Mouse (Mus musculus): ENCODE measurements around the gene Homer2.

Homer2 gene

DNA sequence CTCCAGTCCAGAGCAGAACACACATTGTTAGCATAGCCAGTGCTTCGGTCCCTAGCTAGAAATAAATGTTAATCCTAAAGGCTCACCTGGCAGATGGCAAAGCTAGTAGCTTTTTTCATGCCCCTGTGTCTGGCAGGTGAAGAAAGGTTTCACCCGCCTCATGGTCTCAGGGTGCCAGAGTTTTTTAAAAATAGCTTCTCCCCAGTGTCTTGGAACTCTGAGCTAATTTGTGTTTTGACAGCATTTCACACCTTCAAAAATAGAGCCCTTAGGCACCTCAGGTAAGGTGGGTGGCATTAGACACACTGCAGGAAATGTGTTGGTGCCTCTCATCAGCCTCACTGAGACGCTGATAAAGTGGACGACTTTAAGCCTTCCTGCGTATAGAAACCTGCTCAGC is 112.3 kb downstream of the Homer2 start:
- no peak for DNase-seq (ENCODE audit: low read depth in 2 of 2, low spot score in 2 of 2)

DNA sequence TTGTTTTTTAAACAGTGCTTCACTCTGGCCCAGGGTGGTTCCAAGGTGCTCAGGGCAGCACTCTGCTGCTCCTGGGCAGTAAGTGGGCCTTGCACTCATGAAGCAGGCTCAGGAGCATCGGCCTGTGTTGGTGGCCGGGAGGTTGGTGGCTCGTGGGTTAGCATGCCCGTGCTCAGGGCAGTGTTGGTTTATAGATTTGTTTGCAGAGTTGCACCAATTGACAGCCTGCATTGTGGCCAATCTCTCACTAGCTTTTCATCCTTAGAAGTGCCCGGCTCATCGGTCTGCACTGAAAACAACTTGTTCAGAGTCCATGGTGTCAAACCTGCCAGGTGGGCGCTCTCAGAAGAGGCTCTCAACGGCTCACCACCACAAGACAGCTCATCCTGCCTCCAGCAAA is 113.9 kb downstream of the Homer2 start:
- DNase-seq (ENCODE audit: low read depth in 2 of 2, low spot score in 2 of 2), result no peak

GRCm38 (mm10) chr7:81592686-81593085 is 114.6 kb downstream of the Homer2 start:
- DNase-seq (ENCODE audit: low read depth in 2 of 2, low spot score in 2 of 2), result no peak

DNA sequence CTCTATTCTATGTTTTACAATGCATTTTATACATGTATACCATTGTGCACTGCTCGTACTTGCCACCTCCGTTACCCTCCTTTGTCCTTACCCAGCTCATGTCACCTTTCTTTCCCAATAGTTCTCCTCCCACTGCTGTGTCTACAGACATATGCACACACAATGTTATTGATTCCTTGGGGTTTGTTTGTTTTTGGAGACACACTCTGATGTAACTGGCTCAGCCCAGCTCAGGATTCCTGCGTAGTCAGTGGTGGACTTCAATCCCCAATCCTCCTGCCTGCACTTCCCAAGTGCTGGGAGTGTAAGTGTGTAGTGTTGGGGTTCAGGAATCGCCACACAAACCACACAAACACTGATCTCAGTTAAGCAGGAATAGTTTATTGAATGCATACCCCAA is 120.1 kb downstream of the Homer2 start:
- DNase-seq (ENCODE audit: low read depth in 2 of 2, low spot score in 2 of 2), result no peak

DNA sequence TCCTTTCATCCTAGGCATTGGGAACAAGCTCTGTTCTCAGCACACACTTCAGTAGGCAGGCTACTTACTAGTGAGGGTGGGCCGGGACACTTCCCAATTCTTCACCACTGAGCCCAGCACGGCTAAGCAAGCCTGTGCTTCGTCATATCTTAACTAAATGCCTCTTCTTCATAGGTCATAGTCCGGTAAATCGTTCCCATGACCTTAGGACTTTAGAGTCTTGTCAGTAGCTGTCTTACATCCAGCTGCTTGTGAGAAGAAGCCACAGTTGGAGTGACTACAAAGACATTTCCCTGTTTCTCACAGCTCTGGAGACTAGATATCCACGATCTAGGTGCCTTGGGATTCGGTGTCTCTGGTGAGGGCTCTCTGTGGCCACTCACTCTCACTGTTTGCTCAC is 122.0 kb downstream of the Homer2 start:
- DNase-seq (ENCODE audit: low read depth in 2 of 2, low spot score in 2 of 2), result no peak

GRCm38 (mm10) chr7:81583512-81583911 is 123.8 kb downstream of the Homer2 start:
- DNase-seq (ENCODE audit: low read depth in 2 of 2, low spot score in 2 of 2), result no peak

GRCm38 (mm10) chr7:81579312-81579711 is 128.0 kb downstream of the Homer2 start:
- no peak for DNase-seq (ENCODE audit: low read depth in 2 of 2, low spot score in 2 of 2)

GRCm38 (mm10) chr7:81578413-81578812 is 128.9 kb downstream of the Homer2 start:
- DNase-seq (ENCODE audit: low read depth in 2 of 2, low spot score in 2 of 2), result no peak

GRCm38 (mm10) chr7:81577872-81578271 is 129.5 kb downstream of the Homer2 start:
- no peak for DNase-seq (ENCODE audit: low read depth in 2 of 2, low spot score in 2 of 2)

DNA sequence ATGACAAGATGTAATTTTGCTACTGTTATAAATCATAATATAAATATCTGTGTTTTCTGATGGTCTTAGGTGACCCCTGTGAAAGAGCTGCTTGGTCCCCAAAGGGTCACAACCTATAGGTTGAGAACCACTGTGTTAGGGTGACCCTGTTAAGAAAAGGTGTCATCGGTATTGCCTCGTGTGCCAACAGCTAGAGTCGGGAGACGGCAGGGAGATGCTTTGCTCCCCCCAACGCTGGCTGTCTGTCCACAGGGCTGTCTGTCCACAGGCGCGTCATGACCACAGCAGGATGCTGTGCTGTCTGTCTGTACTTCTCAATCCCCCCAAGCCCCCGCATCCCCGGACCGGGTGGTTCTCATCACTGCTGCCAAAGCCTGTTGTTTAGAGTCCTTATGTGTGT is 131.7 kb downstream of the Homer2 start:
- no peak for DNase-seq (ENCODE audit: low read depth in 2 of 2, low spot score in 2 of 2)

- no peak for DNase-seq (ENCODE audit: low read depth in 2 of 2, low spot score in 2 of 2)
Observed at GRCm38 (mm10) chr7:81573821-81574220, 133.5 kb downstream of the Homer2 start.

DNA sequence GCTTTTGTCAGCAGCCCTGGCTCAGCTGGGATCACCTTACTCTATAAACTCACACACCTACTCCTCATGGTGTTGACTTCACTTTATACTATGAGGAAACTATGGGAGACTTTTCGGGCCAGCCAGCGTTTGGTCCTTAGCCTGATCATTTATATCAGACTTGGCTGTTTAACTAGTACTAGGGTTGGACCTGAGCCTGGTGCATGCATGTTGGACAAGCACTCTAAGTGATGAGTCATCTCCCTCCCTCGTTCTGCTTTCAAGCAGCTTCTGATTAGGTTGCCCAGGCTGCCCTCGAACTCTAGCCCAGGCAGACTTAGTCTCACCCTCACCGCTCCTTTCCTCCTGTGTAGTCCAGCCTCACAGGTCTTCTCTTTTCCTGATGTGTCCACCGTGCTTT is 133.9 kb downstream of the Homer2 start:
- no peak for DNase-seq (ENCODE audit: low read depth in 2 of 2, low spot score in 2 of 2)

GRCm38 (mm10) chr7:81572610-81573268 is 134.6 kb downstream of the Homer2 start:
- DNase-seq (ENCODE audit: low read depth in 2 of 2, low spot score in 2 of 2), result no peak

GRCm38 (mm10) chr7:81571941-81572441 is 135.3 kb downstream of the Homer2 start:
- DNase-seq (ENCODE audit: low read depth in 2 of 2, low spot score in 2 of 2), result no peak

- peak; percentile 82 to 90 for DNase-seq (ENCODE audit: low read depth in 2 of 2, low spot score in 2 of 2)
Observed at GRCm38 (mm10) chr7:81571108-81571940, 136.0 kb downstream of the Homer2 start, which contains the start of gene Whamm. TSS of gene Whamm (plus strand) at chr7:81571266.

GRCm38 (mm10) chr7:81570752-81571107 is 136.6 kb downstream of the Homer2 start:
- no peak for DNase-seq (ENCODE audit: low read depth in 2 of 2, low spot score in 2 of 2)

DNA sequence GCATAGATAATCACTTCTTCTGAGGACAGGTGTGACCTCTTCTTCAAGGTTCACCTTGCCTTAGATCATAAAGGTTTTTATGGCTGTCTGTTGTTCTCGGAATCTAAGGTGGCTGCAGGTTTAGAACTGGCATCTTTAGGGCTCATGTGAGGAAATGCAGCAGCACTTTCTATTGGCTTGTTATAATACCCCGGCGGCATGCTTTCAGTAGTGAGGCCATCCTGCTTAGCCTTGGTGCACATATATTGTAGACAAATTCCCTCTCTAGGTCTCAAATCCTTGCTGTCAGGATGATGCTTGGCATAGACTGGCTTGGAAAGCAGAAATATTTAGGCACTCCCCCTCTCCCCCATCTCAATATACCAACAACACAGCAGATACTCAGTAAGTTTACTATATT is 137.1 kb downstream of the Homer2 start:
- no peak for DNase-seq (ENCODE audit: low read depth in 2 of 2, low spot score in 2 of 2)

DNA sequence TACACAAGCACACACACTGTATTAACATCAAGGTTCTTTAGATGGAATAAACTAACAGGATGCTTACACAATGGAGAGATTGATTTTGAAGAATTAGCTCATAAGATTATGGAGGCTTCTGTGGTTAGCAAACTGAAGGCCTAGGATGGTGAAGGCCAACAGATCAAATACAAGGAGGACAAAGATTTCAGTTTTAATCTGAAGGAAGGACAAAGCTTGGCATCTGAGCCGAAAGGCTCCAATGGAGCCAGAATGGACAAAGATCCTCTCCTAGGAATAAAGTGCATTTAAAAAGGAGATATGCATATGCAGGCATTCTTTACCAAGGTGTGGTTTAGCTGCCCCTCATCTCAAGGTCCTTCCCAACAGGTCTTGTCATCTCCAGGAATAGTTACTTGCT is 137.5 kb downstream of the Homer2 start:
- DNase-seq (ENCODE audit: low read depth in 2 of 2, low spot score in 2 of 2), result no peak

GRCm38 (mm10) chr7:81567396-81567795 is 139.9 kb downstream of the Homer2 start:
- no peak for DNase-seq (ENCODE audit: low read depth in 2 of 2, low spot score in 2 of 2)

DNA sequence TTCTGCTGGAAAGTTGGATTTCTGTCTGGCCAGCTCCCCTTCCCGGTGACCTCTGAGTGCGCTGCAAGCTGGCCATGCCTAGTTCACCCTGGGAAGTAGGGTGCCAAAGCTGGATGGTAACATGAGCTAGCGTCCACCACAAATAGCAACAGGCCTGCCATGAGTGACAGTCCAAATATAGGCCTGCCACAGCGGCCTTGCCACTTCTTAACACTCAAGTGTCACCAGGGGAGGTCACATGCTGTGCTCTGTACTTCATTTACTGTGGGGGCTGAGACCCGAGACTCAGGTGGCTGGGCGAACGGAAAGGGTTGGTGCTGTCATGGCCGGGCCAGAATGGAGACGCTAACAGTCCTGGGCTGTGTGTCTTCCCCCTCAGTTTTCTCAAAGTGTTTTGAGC is 140.4 kb downstream of the Homer2 start, which contains the start of gene Fsd2:
Gene Fsd2 (minus strand): TSS at position 53 of the 400 bp plus-strand sequence.
- no peak for DNase-seq (ENCODE audit: low read depth in 2 of 2, low spot score in 2 of 2)

GRCm38 (mm10) chr7:81566332-81566731 is 141.0 kb downstream of the Homer2 start:
- DNase-seq (ENCODE audit: low read depth in 2 of 2, low spot score in 2 of 2), result no peak

GRCm38 (mm10) chr7:81565381-81566055 is 141.8 kb downstream of the Homer2 start:
- no peak for DNase-seq (ENCODE audit: low read depth in 2 of 2, low spot score in 2 of 2)
